ENCODE assay signal across 13 mouse cellular contexts in the genomic region with DNA sequence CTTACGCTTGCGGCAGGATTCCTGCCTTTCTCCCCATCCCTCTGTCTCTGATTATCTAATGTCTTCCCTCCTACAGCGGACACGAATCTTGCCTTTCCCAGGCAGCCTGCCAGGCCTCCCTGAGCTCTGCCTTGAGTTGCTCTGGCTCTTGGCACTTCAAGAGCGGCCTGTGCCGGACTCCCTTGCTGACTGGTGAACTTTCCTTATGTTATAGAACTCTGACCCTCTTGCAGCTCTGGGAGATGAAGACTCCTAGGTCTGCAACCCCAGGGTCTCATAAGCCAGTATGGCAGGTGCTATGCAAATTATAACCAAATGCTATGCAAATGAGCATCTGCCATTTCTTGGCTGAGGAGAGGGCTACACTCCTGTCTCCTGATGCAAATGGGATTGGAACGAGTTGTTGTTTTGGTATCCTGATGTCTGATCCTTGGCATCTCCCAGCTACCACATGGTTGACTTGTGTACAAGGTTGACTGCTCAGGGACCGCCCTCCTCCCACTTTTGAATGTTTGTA. TPM values are rescaled to one million over a fixed set of nuclear protein-coding genes. Genes with fewer than 3 reads are reported as not detected.
DNase-seq lines count a peak whose midpoint lies in the region; ATAC-seq lines count a peak whose summit lies in the region.
"Had no signal": no experiment of that assay in that cellular context is flagged by ENCODE, and none has a peak within 500 bp of the region (broad histone marks: within the 10 kb centered on the region; RNA-seq: fewer than 3 reads in every experiment).

No protein-coding gene starts in this region.

- H3K36me3 ChIP-seq in kidney, embryonic 15.5 days, result no peaks in the 10 kb centered on the region
- H3K36me3 ChIP-seq: stomach, embryonic 15.5 days had no signal

- peak; percentile 25 for DNase-seq in adrenal gland, postnatal 14 days
- DNase-seq in adrenal gland, adult 8-10 months, result no peak
- DNase-seq in brain, embryonic 18.5 days (ENCODE audit: low read depth, low spot score), result peak; percentile 66
- peak; percentile 68 to 79 for DNase-seq in frontal cortex, postnatal 36 days (ENCODE audit: low spot score in 2 of 2)
- DNase-seq in left cerebral cortex, postnatal 36 days (ENCODE audit: low spot score in 2 of 2), result peak; percentile 70 to 84
- no peak for DNase-seq in heart, postnatal 10 days
- DNase-seq: lung, postnatal 4 days had no signal

- H3K4me3 ChIP-seq in kidney, embryonic 15.5 days (replicated peaks), result no peak overlapping the region
- H3K4me3 ChIP-seq: stomach, embryonic 15.5 days had no signal

- WGBS in kidney, embryonic 15.5 days, result 74% methylated on average over 8 of the region's 8 CpGs

- H3K4me1 ChIP-seq in kidney, embryonic 15.5 days, result peaks cover 7% of the 10 kb centered on the region
- H3K4me1 ChIP-seq: stomach, embryonic 15.5 days had no signal

- H3K9ac ChIP-seq in kidney, embryonic 15.5 days, result no peak overlapping the region
- H3K9ac ChIP-seq: stomach, embryonic 15.5 days had no signal

- no peak overlapping the region for H3K4me2 ChIP-seq in kidney, embryonic 15.5 days
- H3K4me2 ChIP-seq: stomach, embryonic 15.5 days had no signal

- no peak for ATAC-seq in kidney, embryonic 15.5 days (replicated peaks; ENCODE audit: low FRiP score)
- no peak for ATAC-seq in activated CD4-positive, CD25-positive, alpha-beta regulatory T cell, adult 4 months
- ATAC-seq: inflammation-experienced regulatory T-cells, adult 6 months; Patski had no signal

- intact Hi-C loops in left cerebral cortex, postnatal 36 days (cut with DNase I), result no loop called here
- intact Hi-C loops in heart, postnatal 10 days (cut with DNase I), result no loop called here

- H3K27me3 ChIP-seq in kidney, embryonic 15.5 days, result peaks cover 14% of the 10 kb centered on the region
- H3K27me3 ChIP-seq: stomach, embryonic 15.5 days had no signal

- no peaks in the 10 kb centered on the region for H3K9me3 ChIP-seq in kidney, embryonic 15.5 days (replicated peaks)
- H3K9me3 ChIP-seq: stomach, embryonic 15.5 days had no signal

- H3K27ac ChIP-seq in kidney, embryonic 15.5 days, result no peak overlapping the region
- H3K27ac ChIP-seq: stomach, embryonic 15.5 days had no signal

RNA-seq across cellular contexts. Expression of gene Kcnj11, which starts 2.6 kb away (rescaled TPM):
- 1.0 and 1.3 TPM in 2 replicates for total RNA-seq in adrenal gland, postnatal 14 days (2021)
- 1 to 10 TPM; 1.1 to 2.7 (median 1.3) TPM for total RNA-seq in adrenal gland, adult 8-10 months (2022)
- 10 to 100 TPM; 41.3 to 44.6 TPM for total RNA-seq in left cerebral cortex, postnatal 36 days (2021)
- total RNA-seq in heart, postnatal 10 days (2021), result 10 to 100 TPM; 77.5 to 85.1 TPM
- polyA plus RNA-seq in kidney, embryonic 15.5 days (2015; fragmentation: Nextera tagmentation; extraction: Ambion mirVana), result 0.21 and 0.37 TPM in 2 replicates
- not detected for polyA plus RNA-seq in activated CD4-positive, CD25-positive, alpha-beta regulatory T cell, adult 4 months (2017; shearing (Covaris generic))
- total RNA-seq: neutrophil, adult 5-6 weeks had no signal
- polyA plus RNA-seq: inflammation-experienced regulatory T-cells, adult 6 months had no signal

Comparison
In these comparisons a context has a peak if more than half of its experiments do, and no peak if none do; other contexts are left out.
1. DNase-seq: peak in adrenal gland, postnatal 14 days (single experiment), brain, embryonic 18.5 days (single experiment), frontal cortex, postnatal 36 days (2 of 2) and left cerebral cortex, postnatal 36 days (2 of 2); none in adrenal gland, adult 8-10 months (single experiment) and heart, postnatal 10 days (0 of 2).
2. RNA of gene Kcnj11, which starts 2.6 kb away (total RNA-seq): 77.5 to 85.1 TPM in heart, postnatal 10 days and 41.3 to 44.6 TPM in left cerebral cortex, postnatal 36 days; 1.1 to 2.7 TPM in adrenal gland, adult 8-10 months and 1.0 to 1.3 TPM in adrenal gland, postnatal 14 days; every median in the first group is over 10 times any median in the second.